Mouse (Mus musculus): Measurements from ENCODE around the gene Pkn2.

DNA sequence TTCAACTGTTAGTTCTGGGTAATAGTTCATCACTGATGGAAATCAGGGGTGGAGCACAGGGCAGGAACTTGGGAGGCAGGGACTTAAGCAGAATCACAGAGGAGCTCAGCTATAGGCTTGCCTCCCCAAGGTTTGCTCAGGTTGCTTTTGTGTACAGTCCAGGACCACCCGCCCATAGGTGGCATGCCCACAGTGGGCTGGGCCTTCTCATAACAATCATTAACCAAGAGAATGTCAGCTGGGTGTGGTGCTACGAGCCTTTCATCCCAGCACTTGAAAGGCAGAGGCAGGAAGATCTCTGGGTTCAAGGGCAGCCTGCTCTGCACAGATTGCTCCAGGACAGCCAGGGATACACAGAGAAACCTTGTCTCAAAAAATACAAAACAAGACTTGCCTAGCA, 48.1 kb upstream of the Pkn2 start:
- TF ChIP-seq POLR2A (IDR thresholded peaks at IDR 0.05; ENCODE audit: insufficient read length, low read depth) = no peak
- TF ChIP-seq TCF12 (IDR thresholded peaks at IDR 0.05; ENCODE audit: insufficient read depth, poor library complexity, severe bottlenecking) = no peak
